Mouse (Mus musculus) CH12.LX (cell line): ENCODE results near the gene Psenen. TPM values are rescaled to one million over a fixed set of nuclear protein-coding genes. Genes with fewer than 3 reads are reported as not detected.
A peak's percentile ranks its signal among the peaks of the same experiment; 100 is the strongest.

Experiments
- DNase-seq: peaks from one replicate; pipeline ENCODE4 v3.0.0-alpha.2; 2013; ENCODE audit errors: extremely low read depth
- H3K27ac ChIP-seq: 2 replicates; pipeline ENCODE4 v1.5.1; 2012; ENCODE audit warnings: low read depth, mild to moderate bottlenecking, control low read depth, moderate library complexity; ENCODE audit not compliant: insufficient read depth
- H3K27me3 ChIP-seq: replicated peaks from 2 replicates; pipeline ENCODE3; 2012; ENCODE audit warnings: inconsistent platforms
- H3K36me3 ChIP-seq, 2 experiments: replicated peaks in 1 of 2; 2 replicates each; pipeline versions ENCODE3 to v1.6.1; 2012; ENCODE audit warnings: inconsistent platforms in 1 of 2, low read length in 1 of 2, mild to moderate bottlenecking in 1 of 2, mixed read lengths in 1 of 2, moderate library complexity in 1 of 2; ENCODE audit not compliant: control insufficient read depth in 1 of 2, insufficient read depth in 1 of 2
- H3K4me1 ChIP-seq, 2 experiments: 2 replicates each; pipeline ENCODE4 v1.6.1; 2012; ENCODE audit warnings: inconsistent platforms in 1 of 2, moderate library complexity in 1 of 2; ENCODE audit not compliant: insufficient read depth in 2 of 2, control insufficient read depth in 1 of 2
- H3K4me2 ChIP-seq: 2 replicates; pipeline ENCODE4 v1.6.1; 2012; ENCODE audit warnings: low read depth, mild to moderate bottlenecking, control low read depth; ENCODE audit not compliant: poor library complexity, insufficient read depth, severe bottlenecking
- H3K4me3 ChIP-seq, 3 experiments: fragments of 150-350 bp in 1 of 3; sonication (generic) in 1 of 3; replicated peaks in 1 of 3; 2 replicates each; pipeline versions ENCODE3 to v1.5.1; 2011 to 2012; ENCODE audit warnings: low read depth in 2 of 3, low read length in 2 of 3, mild to moderate bottlenecking in 2 of 3, moderate library complexity in 2 of 3, control low read depth in 1 of 3, improper control_type of control experiment in 1 of 3, inconsistent platforms in 1 of 3, mixed read lengths in 1 of 3; ENCODE audit not compliant: poor library complexity in 1 of 3
- H3K79me2 ChIP-seq: replicated peaks from 2 replicates; pipeline ENCODE4 v1.6.1; 2012; ENCODE audit warnings: mild to moderate bottlenecking, moderate library complexity; ENCODE audit not compliant: control insufficient read depth, poor library complexity, insufficient read depth, severe bottlenecking; ENCODE audit errors: extremely low read depth
- H3K9ac ChIP-seq: 2 replicates; pipeline ENCODE4 v1.6.1; 2012; ENCODE audit warnings: low read depth, mild to moderate bottlenecking, control low read depth, moderate library complexity; ENCODE audit not compliant: insufficient read depth
- H3K9me3 ChIP-seq: replicated peaks from 2 replicates; pipeline ENCODE3; 2012; ENCODE audit warnings: low read length, inconsistent platforms, mixed read lengths
- BHLHE40 ChIP-seq: IDR thresholded peaks from 2 replicates; pipeline ENCODE4 v1.6.1; 2011; ENCODE audit warnings: mild to moderate bottlenecking, low read depth, low read length, improper control_type of control experiment
- CHD1 ChIP-seq: IDR thresholded peaks from 2 replicates; pipeline ENCODE4 v1.6.1; 2012; ENCODE audit warnings: low read depth, low read length, improper control_type of control experiment, inconsistent platforms
- CHD2 ChIP-seq: IDR thresholded peaks from 2 replicates; pipeline ENCODE4 v1.6.1; 2011; ENCODE audit warnings: low read length, improper control_type of control experiment
- CTCF ChIP-seq, 2 experiments: IDR thresholded peaks in 1 of 2; conservative IDR thresholded peaks in 1 of 2; 2 replicates each; pipeline ENCODE4 v1.5.1; 2011 to 2012; ENCODE audit warnings: low read depth in 2 of 2, low read length in 2 of 2, improper control_type of control experiment in 1 of 2, inconsistent platforms in 1 of 2, mild to moderate bottlenecking in 1 of 2, moderate library complexity in 1 of 2
- E2F4 ChIP-seq: IDR thresholded peaks from 2 replicates; pipeline ENCODE4 v1.6.1; 2011; ENCODE audit warnings: low read depth, low read length, improper control_type of control experiment; ENCODE audit not compliant: insufficient replicate concordance
- ELF1 ChIP-seq: IDR thresholded peaks from 2 replicates; pipeline ENCODE4 v1.6.1; 2014; ENCODE audit warnings: low read depth, mild to moderate bottlenecking, inconsistent platforms, low read length, improper control_type of control experiment
- EP300 ChIP-seq: IDR thresholded peaks from 2 replicates; pipeline ENCODE4 v1.6.1; 2011; ENCODE audit warnings: low read length, improper control_type of control experiment
- ETS1 ChIP-seq: conservative IDR thresholded peaks from 2 replicates; pipeline ENCODE4 v1.6.1; 2012; ENCODE audit warnings: low read depth, mild to moderate bottlenecking, inconsistent platforms, low read length, improper control_type of control experiment, moderate library complexity
- GABPA ChIP-seq: IDR thresholded peaks from 2 replicates; pipeline ENCODE4 v1.6.1; 2012; ENCODE audit warnings: low read depth, low read length, improper control_type of control experiment, inconsistent platforms; ENCODE audit not compliant: insufficient replicate concordance
- HCFC1 ChIP-seq: IDR thresholded peaks from 2 replicates; pipeline ENCODE4 v1.6.1; 2012; ENCODE audit warnings: low read depth, mild to moderate bottlenecking, inconsistent platforms, low read length, improper control_type of control experiment
- IRF4 ChIP-seq: IDR thresholded peaks from 2 replicates; pipeline ENCODE4 v1.6.1; 2014; ENCODE audit warnings: low read depth, mild to moderate bottlenecking, inconsistent platforms, low read length, improper control_type of control experiment
- JUND ChIP-seq: conservative IDR thresholded peaks from 2 replicates; pipeline ENCODE4 v1.6.1; 2011; ENCODE audit warnings: low read depth, low read length, improper control_type of control experiment
- MAFK ChIP-seq: IDR thresholded peaks from 2 replicates; pipeline ENCODE4 v1.6.1; 2011; ENCODE audit warnings: low read length, improper control_type of control experiment; ENCODE audit not compliant: insufficient replicate concordance
- MAX ChIP-seq: IDR thresholded peaks from 2 replicates; pipeline ENCODE4 v1.6.1; 2011; ENCODE audit warnings: low read length, improper control_type of control experiment
- MAZ ChIP-seq: IDR thresholded peaks from 2 replicates; pipeline ENCODE4 v1.6.1; 2012; ENCODE audit warnings: low read depth, mild to moderate bottlenecking, inconsistent platforms, low read length, improper control_type of control experiment, moderate library complexity
- MEF2A ChIP-seq: IDR thresholded peaks from 2 replicates; pipeline ENCODE4 v1.6.1; 2014; ENCODE audit warnings: low read depth, mild to moderate bottlenecking, inconsistent platforms, low read length, improper control_type of control experiment, borderline replicate concordance
- MXI1 ChIP-seq: IDR thresholded peaks from 2 replicates; pipeline ENCODE4 v1.6.1; 2011; ENCODE audit warnings: mild to moderate bottlenecking, low read depth, low read length, improper control_type of control experiment
- MYC ChIP-seq: IDR thresholded peaks from 2 replicates; pipeline ENCODE4 v1.6.1; 2011; ENCODE audit warnings: low read depth, mild to moderate bottlenecking, improper control_type of control experiment, low read length
- NELFE ChIP-seq: IDR thresholded peaks from 2 replicates; pipeline ENCODE4 v1.6.1; 2011; ENCODE audit warnings: low read depth, low read length, improper control_type of control experiment
- NRF1 ChIP-seq: IDR thresholded peaks from 2 replicates; pipeline ENCODE4 v1.6.1; 2014; ENCODE audit warnings: low read depth, mild to moderate bottlenecking, inconsistent platforms, low read length, improper control_type of control experiment, moderate library complexity
- PAX5 ChIP-seq: IDR thresholded peaks from 2 replicates; pipeline ENCODE4 v1.6.1; 2012; ENCODE audit warnings: low read length, inconsistent platforms, mixed read lengths
- POLR2A ChIP-seq: IDR thresholded peaks from 2 replicates; pipeline ENCODE4 v1.6.1; 2011; ENCODE audit warnings: low read depth, mild to moderate bottlenecking, improper control_type of control experiment, low read length
- POLR2AphosphoS2 ChIP-seq: IDR thresholded peaks from 2 replicates; pipeline ENCODE4 v1.6.1; 2011; ENCODE audit warnings: low read depth, low read length, improper control_type of control experiment
- RCOR1 ChIP-seq: conservative IDR thresholded peaks from 2 replicates; pipeline ENCODE4 v1.6.1; 2012; ENCODE audit warnings: low read depth, mild to moderate bottlenecking, inconsistent platforms, low read length, improper control_type of control experiment
- SIN3A ChIP-seq: IDR thresholded peaks from 2 replicates; pipeline ENCODE4 v1.6.1; 2012; ENCODE audit warnings: low read length, improper control_type of control experiment, inconsistent platforms
- SMC3 ChIP-seq: IDR thresholded peaks from 2 replicates; pipeline ENCODE4 v1.6.1; 2011; ENCODE audit warnings: low read depth, low read length, improper control_type of control experiment
- TBP ChIP-seq: conservative IDR thresholded peaks from 2 replicates; pipeline ENCODE4 v1.6.1; 2011; ENCODE audit warnings: low read depth, low read length, improper control_type of control experiment
- TCF12 ChIP-seq: IDR thresholded peaks from 2 replicates; pipeline ENCODE4 v1.6.1; 2014; ENCODE audit warnings: low read depth, mild to moderate bottlenecking, inconsistent platforms, low read length, improper control_type of control experiment
- USF2 ChIP-seq: conservative IDR thresholded peaks from 2 replicates; pipeline ENCODE4 v1.6.1; 2011; ENCODE audit warnings: low read depth, low read length, improper control_type of control experiment
- ZC3H11A ChIP-seq: IDR thresholded peaks from 2 replicates; pipeline ENCODE4 v1.6.1; 2012; ENCODE audit warnings: low read depth, mild to moderate bottlenecking, inconsistent platforms, low read length, improper control_type of control experiment
- ZKSCAN1 ChIP-seq: IDR thresholded peaks from 2 replicates; pipeline ENCODE4 v1.6.1; 2012; ENCODE audit warnings: low read depth, inconsistent platforms, low read length, improper control_type of control experiment, borderline replicate concordance
- ZMIZ1 ChIP-seq: IDR thresholded peaks from 2 replicates; pipeline ENCODE4 v1.6.1; 2012; ENCODE audit warnings: low read depth, mild to moderate bottlenecking, inconsistent platforms, low read length, improper control_type of control experiment
- ZNF384 ChIP-seq: IDR thresholded peaks from 2 replicates; pipeline ENCODE4 v1.6.1; 2012; ENCODE audit warnings: low read depth, low read length, improper control_type of control experiment, inconsistent platforms
- dilution Hi-C: fragments of 300-500 bp; cut with MboI; formaldehyde crosslinking; loops from 2 replicates; pipeline ENCODE4 v1.14.3; 2020; ENCODE audit warnings: low sequenced_read_pairs; ENCODE audit not compliant: extremely low pct_unique_long_range_greater_than_20kb, extremely low pct_ligation_motif_present
- in situ Hi-C: fragments of 300-500 bp; cut with MboI; formaldehyde crosslinking; loops from 3 replicates; pipeline ENCODE4 v1.14.3; 2019; ENCODE audit warnings: low sequenced_read_pairs, low pct_ligation_motif_present, low pct_unique_long_range_greater_than_20kb, mixed read lengths
- polyA plus RNA-seq: library from polyadenylated mRNA; unstranded; fragments of >175 nt; gene quantifications from 2 replicates; pipeline ENCODE4 v1.2.1, GENCODE M21; 2012; ENCODE audit warnings: low read depth; ENCODE audit not compliant: insufficient read length
- total RNA-seq, 2 experiments: library from RNA; depleted of rRNA; stranded (reverse); fragments of 300-350 nt in 1 of 2; fragments of >200 nt in 1 of 2; gene quantifications; 2 replicates each; pipeline ENCODE4 v1.2.3; 2012 to 2014

Gene Psenen
- total and polyA plus RNA-seq, 3 experiments, result 55.2 to 121 (median 92.7) TPM

DNA sequence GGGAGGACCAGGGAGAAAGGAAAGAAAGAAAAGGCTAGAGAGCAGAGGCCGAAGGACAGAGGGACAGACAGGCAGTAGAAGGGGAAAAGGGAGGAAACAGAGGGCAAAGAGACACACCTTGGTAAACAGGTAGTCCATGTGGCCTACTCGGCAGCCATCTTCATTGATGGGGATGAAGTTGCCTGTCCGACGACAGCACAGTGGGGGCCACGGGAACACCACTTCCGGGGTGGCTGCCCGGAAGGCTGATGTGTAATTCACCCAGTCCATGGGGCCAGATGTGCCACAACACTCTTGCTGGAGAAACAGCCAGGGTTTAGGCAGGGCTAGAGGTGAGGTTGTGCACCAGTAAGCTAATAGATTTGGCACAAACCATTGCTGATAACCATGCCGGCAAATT, 41.5 kb upstream of the Psenen start:
- Histone ChIP-seq H3K4me2 (peak overlapping the region; percentile 52), H3K79me2 (peaks cover 3% of the 10 kb centered on the region), H3K27me3 (no peaks in the 10 kb centered on the region), H3K36me3 (peaks cover 0 to 31% of the 10 kb centered on the region in 2 experiments), H3K4me3 (peak overlapping the region in 2 of 3 experiments; percentile 23 to 60), H3K4me1 (peaks cover 23 to 29% of the 10 kb centered on the region in 2 experiments), H3K27ac (peak overlapping the region; percentile 64), H3K9ac (peak overlapping the region; percentile 51), H3K9me3 (peaks cover 3% of the 10 kb centered on the region)
- DNase-seq, result no peak
- in situ Hi-C loops, result loop anchor here (5.0 kb wide), 1 partner anchor 48 kb away; the partner anchor contains the start of gene Lin37
- TF ChIP-seq NRF1 (0 out of 2 replicates have a peak, but pooled peaks have one; percentile 26), SIN3A (no peak), PAX5 (no peak), ZNF384 (no peak), EP300 (no peak), MEF2A (no peak), MYC (peak; percentile 66), ETS1 (no peak), E2F4 (no peak), TBP (no peak), CHD1 (no peak), CHD2 (no peak), MAX (no peak), IRF4 (no peak), TCF12 (peak; percentile 58), RCOR1 (no peak), SMC3 (no peak), JUND (no peak), ZC3H11A (no peak), BHLHE40 (no peak), USF2 (no peak), HCFC1 (peak; percentile 26; the same call in 1 of the 2 replicates), CTCF (conservative IDR thresholded peaks at IDR 0.05 in 1 of 2, IDR thresholded peaks at IDR 0.05 in 1 of 2; ENCODE audit: low read depth in 2 of 2, low read length in 2 of 2) (no peak), POLR2AphosphoS2 (no peak), ZMIZ1 (no peak), ZKSCAN1 (no peak), GABPA (no peak), MAFK (no peak), MAZ (peak; percentile 69; the same call in 1 of the 2 replicates), MXI1 (no peak), POLR2A (peak; percentile 40; the same call in 1 of the 2 replicates), NELFE (no peak), ELF1 (peak; percentile 90)
- dilution Hi-C loops, result no loop called here
